Mouse (Mus musculus): ENCODE measurements around the gene Tyms.

GRCm38 (mm10) chr5:30072377-30072776, 1.0 kb downstream of the Tyms start:
- TF ChIP-seq POLR2A (IDR thresholded peaks at IDR 0.05; ENCODE audit: control insufficient read depth, low read depth, low read length) (no peak), CTCF (IDR thresholded peaks at IDR 0.05; ENCODE audit: control insufficient read depth, insufficient read depth, insufficient replicate concordance, low read depth, low read length) (no peak)
